Comparison of ENCODE assay signal across 21 mouse cellular contexts in the genomic region with DNA sequence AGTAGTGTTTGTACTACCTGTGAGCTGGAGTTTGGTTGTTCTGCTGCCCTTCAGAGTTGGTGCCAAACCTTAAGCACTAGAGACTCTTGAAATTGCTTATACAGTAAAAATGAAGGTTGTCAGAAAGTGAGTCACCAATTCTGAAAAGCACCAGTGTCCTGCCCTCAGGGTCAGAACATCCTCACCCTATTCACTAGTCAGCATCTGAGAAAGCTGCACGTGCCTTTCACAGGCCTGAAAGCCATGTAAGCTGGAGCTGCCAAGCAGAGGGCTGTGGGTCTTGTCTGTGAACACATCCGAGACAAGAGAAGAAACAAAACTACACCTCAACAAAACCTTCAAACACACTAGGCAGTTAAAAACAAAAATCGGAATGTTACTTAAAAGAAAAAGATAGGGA.
DNase-seq lines count a peak whose midpoint lies in the region; ATAC-seq and TF ChIP-seq lines count a peak whose summit lies in the region.
"Had no signal": no experiment of that assay in that cellular context is flagged by ENCODE, and none has a peak within 500 bp of the region (broad histone marks: within the 10 kb centered on the region; RNA-seq: fewer than 3 reads in every experiment).

No protein-coding gene starts in this region.

- H3K9ac ChIP-seq in lung, postnatal 0 days (replicated peaks; ENCODE audit: low read depth), result no peak overlapping the region
- H3K9ac ChIP-seq in liver, embryonic 12.5 days, result no peak overlapping the region
- H3K9ac ChIP-seq: heart, embryonic 12.5 days; hindbrain, embryonic 14.5 days; intestine, embryonic 15.5 days had no signal

- TF ChIP-seq CTCF in lung, postnatal 0 days (IDR thresholded peaks at IDR 0.05), result no peak

- no peak overlapping the region for H3K4me2 ChIP-seq in lung, postnatal 0 days (replicated peaks; ENCODE audit: low read depth, low read length)
- no peak overlapping the region for H3K4me2 ChIP-seq in liver, embryonic 12.5 days
- H3K4me2 ChIP-seq: heart, embryonic 12.5 days; hindbrain, embryonic 14.5 days; intestine, embryonic 15.5 days had no signal

- no peak overlapping the region for H3K4me3 ChIP-seq in lung, postnatal 0 days (ENCODE audit: low read depth, low read length)
- H3K4me3 ChIP-seq in liver, embryonic 12.5 days, result no peak overlapping the region
- H3K4me3 ChIP-seq: embryonic facial prominence, embryonic 10.5 days; erythroblast, embryonic 14.5 days; forebrain, embryonic 10.5 days; heart, adult 2 months; heart, embryonic 12.5 days; hindbrain, embryonic 10.5 days; intestine, embryonic 15.5 days had no signal

- DNase-seq in adrenal gland, adult (ENCODE audit: inconsistent age in 2 of 2, low spot score in 1 of 2), result peak; percentile 65 to 73
- DNase-seq in adrenal gland, postnatal 4 days (ENCODE audit: low spot score in 2 of 2), result no peak
- DNase-seq in lung, postnatal 0 days (ENCODE audit: low spot score), result peak; percentile 14
- DNase-seq in lung, postnatal 4 days, result no peak
- peak; percentile 30 for DNase-seq in adrenal gland, adult 8-10 months
- DNase-seq in adrenal gland, postnatal 36 days, result peak; percentile 44 to 61
- DNase-seq: cerebellum, adult 2 months; cerebellum, postnatal 10 days; gastrocnemius, postnatal 10 days; heart, adult 2 months had no signal

- H3K36me3 ChIP-seq in lung, postnatal 0 days (ENCODE audit: insufficient read depth, low read length), result 0 out of 2 replicates have a peak, but pooled peaks cover 11% of the 10 kb centered on the region
- H3K36me3 ChIP-seq in liver, embryonic 12.5 days, result peaks cover 42% of the 10 kb centered on the region
- H3K36me3 ChIP-seq: intestine, embryonic 15.5 days had no signal

- no peaks in the 10 kb centered on the region for H3K27me3 ChIP-seq in lung, postnatal 0 days (replicated peaks; ENCODE audit: insufficient read depth, low read length)
- H3K27me3 ChIP-seq in liver, embryonic 12.5 days (replicated peaks), result no peaks in the 10 kb centered on the region
- H3K27me3 ChIP-seq: CH12.LX; heart, embryonic 12.5 days; intestine, embryonic 15.5 days had no signal

- no peak overlapping the region for H3K27ac ChIP-seq in lung, postnatal 0 days (ENCODE audit: low read length)
- no peak overlapping the region for H3K27ac ChIP-seq in liver, embryonic 12.5 days
- H3K27ac ChIP-seq: embryonic facial prominence, embryonic 10.5 days; forebrain, embryonic 10.5 days; heart, adult 2 months; hindbrain, embryonic 10.5 days; hindbrain, embryonic 14.5 days; intestine, embryonic 15.5 days had no signal

- no peaks in the 10 kb centered on the region for H3K9me3 ChIP-seq in lung, postnatal 0 days (ENCODE audit: low read length)
- H3K9me3 ChIP-seq in liver, embryonic 12.5 days (replicated peaks), result no peaks in the 10 kb centered on the region
- H3K9me3 ChIP-seq: embryonic facial prominence, embryonic 10.5 days; forebrain, embryonic 10.5 days; heart, embryonic 12.5 days; hindbrain, embryonic 10.5 days; intestine, embryonic 15.5 days had no signal

- ATAC-seq in lung, postnatal 0 days, result no peak
- ATAC-seq in erythroblast, adult 5-6 weeks (replicated peaks; ENCODE audit: low FRiP score, poor library complexity, severe bottlenecking), result no peak
- ATAC-seq in liver, embryonic 12.5 days, result no peak
- ATAC-seq: forebrain, embryonic 16.5 days; intestine, embryonic 15.5 days had no signal

- 79% methylated on average over 3 of the region's 3 CpGs for WGBS in lung, postnatal 0 days
- 67% methylated on average over 3 of the region's 3 CpGs for WGBS in liver, embryonic 12.5 days (ENCODE audit: insufficient replicate concordance)

- TF ChIP-seq EP300 in lung, postnatal 0 days (IDR thresholded peaks at IDR 0.05), result no peak

- H3K4me1 ChIP-seq in lung, postnatal 0 days (ENCODE audit: insufficient read depth, low read depth, low read length), result no peaks in the 10 kb centered on the region
- H3K4me1 ChIP-seq in liver, embryonic 12.5 days, result no peaks in the 10 kb centered on the region
- H3K4me1 ChIP-seq: embryonic facial prominence, embryonic 10.5 days; forebrain, embryonic 10.5 days; heart, embryonic 12.5 days; hindbrain, embryonic 10.5 days; intestine, embryonic 15.5 days had no signal

Comparison
In these comparisons a context has a peak if more than half of its experiments do, and no peak if none do; other contexts are left out.
1. DNase-seq: peak in adrenal gland, adult (2 of 2), lung, postnatal 0 days (single experiment), adrenal gland, adult 8-10 months (single experiment) and adrenal gland, postnatal 36 days (2 of 2); none in adrenal gland, postnatal 4 days (0 of 2) and lung, postnatal 4 days (0 of 2).